Mouse (Mus musculus): ENCODE measurements at regions not wholly inside any gene's neighbourhood (a gene's known extent, or its start where the extent isn't known, plus 50 kb on each side); places are given as distances from the start of the nearest gene placed in this dataset.

DNA sequence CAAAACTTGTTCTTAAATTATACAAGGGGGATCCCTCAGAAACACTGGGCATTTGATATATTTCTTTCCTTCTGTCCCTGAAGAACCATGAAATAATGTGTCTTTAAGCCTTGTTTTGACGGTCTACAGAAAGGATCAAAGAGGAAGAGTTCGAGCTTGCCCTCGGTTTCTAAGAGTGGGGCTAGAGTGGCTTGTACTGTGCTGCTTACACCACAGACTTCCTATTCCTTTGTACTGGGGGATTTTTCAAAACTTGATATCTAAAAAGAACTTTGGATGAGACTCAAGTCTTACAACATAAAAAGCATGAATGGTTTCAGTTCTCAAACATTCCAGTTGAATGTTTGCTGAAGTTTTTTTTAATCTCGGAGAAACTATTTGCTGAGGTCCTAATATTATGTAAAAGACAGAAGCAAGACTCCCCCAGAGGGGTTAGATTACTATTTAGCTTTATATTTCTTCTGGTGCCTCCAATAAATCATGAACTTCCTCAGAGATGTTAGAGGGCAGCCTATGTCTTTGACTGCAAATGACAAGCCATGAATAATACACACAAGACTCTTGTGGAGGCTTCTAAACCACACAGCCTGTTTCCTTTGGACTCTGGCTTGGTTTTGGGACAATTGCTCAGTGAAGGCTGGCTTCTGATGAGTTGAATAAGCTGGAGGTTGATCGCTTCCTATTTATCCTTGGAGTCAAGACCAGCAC, 352.0 kb upstream of the Smim15 start:
- no peak for ATAC-seq (ENCODE audit: low read depth)
- H3K4me2 ChIP-seq = no peak overlapping the region
- H3K4me1 ChIP-seq (replicated peaks) = no peaks in the 10 kb centered on the region
- no peak overlapping the region for H3K4me3 ChIP-seq
- no peak overlapping the region for H3K27ac ChIP-seq (replicated peaks)
- no peak overlapping the region for H3K9ac ChIP-seq
- no peaks in the 10 kb centered on the region for H3K9me3 ChIP-seq
- 79% methylated on average over 5 of the region's 5 CpGs for WGBS
- H3K27me3 ChIP-seq = no peaks in the 10 kb centered on the region
- H3K36me3 ChIP-seq = no peaks in the 10 kb centered on the region

GRCm38 (mm10) chr13:107688972-107689371, 355.3 kb upstream of the Smim15 start:
- Histone ChIP-seq H3K36me3 (no peaks in the 10 kb centered on the region), H3K4me2 (no peak overlapping the region), H3K4me1 (replicated peaks) (peaks cover 5% of the 10 kb centered on the region), H3K9me3 (no peaks in the 10 kb centered on the region), H3K27me3 (no peaks in the 10 kb centered on the region), H3K27ac (replicated peaks) (no peak overlapping the region), H3K9ac (no peak overlapping the region), H3K4me3 (no peak overlapping the region)
- 76% methylated on average over 6 of the region's 6 CpGs for WGBS
- no peak for ATAC-seq (ENCODE audit: low read depth)

DNA sequence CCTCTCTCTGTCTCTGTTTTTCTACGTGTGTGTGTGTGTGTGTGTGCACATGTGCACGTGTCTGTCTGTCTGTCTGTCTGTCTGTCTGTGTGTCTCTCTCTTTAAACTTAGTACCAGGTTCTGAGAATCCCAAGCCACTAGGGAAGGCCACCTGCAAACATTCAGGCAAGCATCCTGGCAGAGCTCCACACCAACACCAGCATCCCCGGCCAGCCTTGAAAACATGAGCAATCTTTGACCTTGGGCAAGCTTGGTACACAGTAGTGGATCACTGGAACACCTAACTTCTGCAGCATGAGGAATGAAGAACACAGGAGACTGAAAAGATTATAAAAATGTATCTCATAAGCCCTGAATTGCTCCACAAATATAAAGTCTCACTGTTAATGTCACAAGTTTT, 359.0 kb upstream of the Smim15 start:
- Histone ChIP-seq H3K9me3 (no peaks in the 10 kb centered on the region), H3K4me2 (no peak overlapping the region), H3K4me3 (no peak overlapping the region), H3K4me1 (replicated peaks) (peaks cover 12% of the 10 kb centered on the region), H3K27me3 (no peaks in the 10 kb centered on the region), H3K27ac (replicated peaks) (no peak overlapping the region), H3K9ac (no peak overlapping the region), H3K36me3 (no peaks in the 10 kb centered on the region)
- 85% methylated on average over 3 of the region's 3 CpGs for WGBS
- no peak for ATAC-seq (ENCODE audit: low read depth)

GRCm38 (mm10) chr13:107683909-107684308, 360.3 kb upstream of the Smim15 start:
- H3K36me3 ChIP-seq = no peaks in the 10 kb centered on the region
- no peak for ATAC-seq (ENCODE audit: low read depth)
- no peak overlapping the region for H3K27ac ChIP-seq (replicated peaks)
- no peak overlapping the region for H3K9ac ChIP-seq
- no peaks in the 10 kb centered on the region for H3K27me3 ChIP-seq
- H3K4me2 ChIP-seq = no peak overlapping the region
- no peak overlapping the region for H3K4me3 ChIP-seq
- no peaks in the 10 kb centered on the region for H3K9me3 ChIP-seq
- H3K4me1 ChIP-seq (replicated peaks) = peaks cover 12% of the 10 kb centered on the region
- WGBS = 82% methylated on average over 3 of the region's 3 CpGs

GRCm38 (mm10) chr13:107681719-107682118, 362.5 kb upstream of the Smim15 start:
- no peak overlapping the region for H3K4me2 ChIP-seq
- ATAC-seq (ENCODE audit: low read depth) = no peak
- no peaks in the 10 kb centered on the region for H3K27me3 ChIP-seq
- H3K27ac ChIP-seq (replicated peaks) = no peak overlapping the region
- WGBS = 82% methylated on average over 5 of the region's 5 CpGs
- no peak overlapping the region for H3K9ac ChIP-seq
- H3K4me3 ChIP-seq = no peak overlapping the region
- H3K9me3 ChIP-seq = no peaks in the 10 kb centered on the region
- H3K36me3 ChIP-seq = no peaks in the 10 kb centered on the region
- H3K4me1 ChIP-seq (replicated peaks) = peaks cover 16% of the 10 kb centered on the region

DNA sequence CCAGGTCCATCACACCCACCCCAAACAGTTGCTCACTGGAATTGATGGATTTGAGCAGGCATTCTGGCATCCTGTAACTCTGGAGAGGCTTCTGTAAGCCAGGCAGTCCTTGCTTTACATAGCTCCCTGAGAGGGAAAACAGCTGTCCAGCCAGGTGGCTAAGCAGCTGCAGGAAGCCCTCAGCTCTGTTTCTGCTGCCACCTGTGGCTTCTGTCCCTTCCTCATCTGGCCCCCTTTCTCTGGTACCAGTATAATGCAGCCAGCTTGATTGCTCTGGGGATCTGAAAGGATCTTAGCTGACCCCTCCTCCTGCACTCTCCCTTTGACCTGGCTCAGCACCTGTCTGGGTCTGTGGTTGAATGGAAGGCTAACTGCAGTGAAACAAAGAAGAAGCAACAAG, 365.4 kb upstream of the Smim15 start:
- Histone ChIP-seq H3K4me3 (no peak overlapping the region), H3K36me3 (no peaks in the 10 kb centered on the region), H3K9me3 (no peaks in the 10 kb centered on the region), H3K27ac (replicated peaks) (no peak overlapping the region), H3K27me3 (no peaks in the 10 kb centered on the region), H3K9ac (no peak overlapping the region), H3K4me2 (no peak overlapping the region), H3K4me1 (replicated peaks) (peaks cover 23% of the 10 kb centered on the region)
- no peak for ATAC-seq (ENCODE audit: low read depth)

DNA sequence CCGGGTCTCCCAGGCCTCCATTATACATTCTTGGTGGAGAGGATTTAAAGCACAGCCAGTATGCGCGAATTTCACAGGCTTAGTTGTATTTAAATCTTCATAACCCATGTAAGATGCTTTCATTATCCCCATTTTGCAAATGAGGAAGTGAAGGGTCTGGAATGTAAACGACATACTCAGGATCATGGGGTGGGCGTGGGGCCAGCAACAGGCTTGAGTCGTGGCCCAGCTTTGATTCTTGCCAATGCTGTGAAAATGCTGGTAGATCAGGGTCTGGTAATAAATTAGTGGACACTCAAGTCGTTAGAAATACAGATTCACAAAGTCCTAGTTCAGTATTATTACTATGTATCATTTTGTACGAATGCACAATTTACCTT, 367.2 kb upstream of the Smim15 start:
- H3K27me3 ChIP-seq = no peaks in the 10 kb centered on the region
- no peaks in the 10 kb centered on the region for H3K9me3 ChIP-seq
- no peak overlapping the region for H3K4me2 ChIP-seq
- no peak overlapping the region for H3K4me3 ChIP-seq
- no peaks in the 10 kb centered on the region for H3K36me3 ChIP-seq
- peak overlapping the region; percentile 54; the same call in 1 of the 2 replicates for H3K27ac ChIP-seq (replicated peaks)
- ATAC-seq (ENCODE audit: low read depth) = no peak
- 63% methylated on average over 8 of the region's 8 CpGs for WGBS
- no peak overlapping the region for H3K9ac ChIP-seq
- peaks cover 17% of the 10 kb centered on the region for H3K4me1 ChIP-seq (replicated peaks)

DNA sequence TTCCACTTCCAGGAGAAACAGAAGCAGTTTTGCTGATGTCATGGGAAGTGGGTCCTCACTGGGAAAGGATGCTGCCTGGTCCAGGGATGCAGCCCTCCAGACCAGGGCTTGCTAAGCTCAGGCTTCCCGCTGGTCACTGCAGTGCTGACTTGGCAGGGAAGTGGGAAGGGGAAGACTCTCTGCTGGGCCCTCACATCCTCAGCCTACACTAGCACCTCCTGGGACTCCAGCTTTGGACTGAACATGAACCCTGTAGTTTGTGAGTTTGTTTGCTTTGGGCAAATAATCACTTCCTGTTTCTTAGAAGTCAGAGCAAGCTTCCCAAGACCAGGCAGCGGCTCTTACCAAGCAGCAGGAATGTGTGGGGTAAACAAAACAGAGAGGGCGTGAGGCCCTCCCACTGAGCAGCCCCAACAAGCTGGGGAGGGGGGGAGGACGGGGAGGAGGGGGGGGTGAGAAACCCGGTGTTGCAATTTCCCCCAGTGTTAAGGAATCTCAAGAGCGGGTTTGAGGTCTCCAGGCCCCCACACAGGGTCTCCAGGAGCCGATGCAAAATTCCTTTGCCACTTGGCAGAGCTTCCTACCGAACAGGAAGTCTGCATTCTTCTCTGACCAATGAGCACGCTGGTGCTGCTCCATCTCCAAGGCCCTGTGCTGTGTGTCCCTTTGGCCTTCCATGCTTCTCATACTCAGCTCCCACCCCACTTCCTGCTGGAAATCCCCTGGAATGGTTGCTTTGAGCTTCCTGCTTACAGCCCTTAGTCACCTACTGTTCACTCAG, 367.7 kb upstream of the Smim15 start:
- Histone ChIP-seq H3K9ac (no peak overlapping the region), H3K27ac (replicated peaks) (peak overlapping the region; percentile 54), H3K4me1 (replicated peaks) (peaks cover 17% of the 10 kb centered on the region), H3K4me3 (no peak overlapping the region), H3K27me3 (no peaks in the 10 kb centered on the region), H3K4me2 (no peak overlapping the region), H3K9me3 (no peaks in the 10 kb centered on the region), H3K36me3 (no peaks in the 10 kb centered on the region)
- peak; percentile 65 for ATAC-seq (ENCODE audit: low read depth)
- WGBS = 20% methylated on average over 9 of the region's 9 CpGs

- Histone ChIP-seq H3K9ac (no peak overlapping the region), H3K4me3 (no peak overlapping the region), H3K36me3 (no peaks in the 10 kb centered on the region), H3K9me3 (no peaks in the 10 kb centered on the region), H3K27me3 (no peaks in the 10 kb centered on the region; the same call in 1 of the 2 replicates), H3K27ac (replicated peaks) (no peak overlapping the region), H3K4me1 (replicated peaks) (peaks cover 17% of the 10 kb centered on the region), H3K4me2 (no peak overlapping the region)
- WGBS = 69% methylated on average over 5 of the region's 5 CpGs
- ATAC-seq (ENCODE audit: low read depth) = no peak
Measured at GRCm38 (mm10) chr13:107672166-107672565, 372.1 kb upstream of the Smim15 start.

GRCm38 (mm10) chr13:107668509-107668908, 375.7 kb upstream of the Smim15 start:
- ATAC-seq (ENCODE audit: low read depth) = no peak
- Histone ChIP-seq H3K9ac (no peak overlapping the region), H3K4me2 (no peak overlapping the region), H3K4me1 (replicated peaks) (peaks cover 11% of the 10 kb centered on the region), H3K36me3 (no peaks in the 10 kb centered on the region), H3K9me3 (no peaks in the 10 kb centered on the region), H3K27ac (replicated peaks) (no peak overlapping the region), H3K4me3 (no peak overlapping the region), H3K27me3 (no peaks in the 10 kb centered on the region; the same call in 1 of the 2 replicates)
- WGBS = 34% methylated on average over 4 of the region's 5 CpGs

- H3K36me3 ChIP-seq = no peaks in the 10 kb centered on the region
- ATAC-seq (ENCODE audit: low read depth) = no peak
- H3K4me1 ChIP-seq (replicated peaks) = peaks cover 24% of the 10 kb centered on the region
- H3K9me3 ChIP-seq = no peaks in the 10 kb centered on the region
- H3K9ac ChIP-seq = no peak overlapping the region
- H3K4me3 ChIP-seq = no peak overlapping the region
- WGBS = 71% methylated on average over 6 of the region's 6 CpGs
- no peak overlapping the region for H3K27ac ChIP-seq (replicated peaks)
- no peaks in the 10 kb centered on the region; the same call in 1 of the 2 replicates for H3K27me3 ChIP-seq
- H3K4me2 ChIP-seq = no peak overlapping the region
Measured at GRCm38 (mm10) chr13:107665775-107666174, 378.5 kb upstream of the Smim15 start.

- 50% methylated on average over 8 of the region's 8 CpGs for WGBS
- peak; percentile 14; the same call in 1 of the 2 replicates for ATAC-seq (ENCODE audit: low read depth)
Measured at GRCm38 (mm10) chr13:107664197-107664596, 380.0 kb upstream of the Smim15 start.

More at GRCm38 (mm10) chr13:107664197-107664596, 380.0 kb upstream of the Smim15 start:
- H3K4me3 ChIP-seq = no peak overlapping the region
- H3K27me3 ChIP-seq = no peaks in the 10 kb centered on the region; the same call in 1 of the 2 replicates
- no peaks in the 10 kb centered on the region for H3K36me3 ChIP-seq
- H3K4me2 ChIP-seq = no peak overlapping the region
- H3K9me3 ChIP-seq = no peaks in the 10 kb centered on the region
- 0 out of 2 replicates have a peak overlapping the region, but pooled peaks have one; percentile 41 for H3K9ac ChIP-seq
- H3K4me1 ChIP-seq (replicated peaks) = peaks cover 24% of the 10 kb centered on the region
- H3K27ac ChIP-seq (replicated peaks) = 0 out of 2 replicates have a peak overlapping the region, but pooled peaks have one; percentile 0
